Mouse (Mus musculus): ENCODE measurements at regions not wholly inside any gene's neighbourhood (a gene's known extent, or its start where the extent isn't known, plus 50 kb on each side); places are given as distances from the start of the nearest gene placed in this dataset.

GRCm38 (mm10) chr2:17882389-17882788 is 114.4 kb downstream of the H2al2a start:
- TF ChIP-seq POLR2A (IDR thresholded peaks at IDR 0.05; ENCODE audit: low read depth, low read length): no peak
- TF ChIP-seq CTCF (conservative IDR thresholded peaks at IDR 0.05; ENCODE audit: insufficient read depth, insufficient read length, low read depth, low read length): no peak
